Mouse (Mus musculus) MEL-GATA-1-ER (cell line): ENCODE results near the gene Gm49333.

Experiments
- DNase-seq: peaks from one replicate; pipeline ENCODE4 v3.0.0-alpha.2; 2012; ENCODE audit warnings: low read depth; ENCODE audit errors: extremely low read depth

The Gm49333 gene

DNA sequence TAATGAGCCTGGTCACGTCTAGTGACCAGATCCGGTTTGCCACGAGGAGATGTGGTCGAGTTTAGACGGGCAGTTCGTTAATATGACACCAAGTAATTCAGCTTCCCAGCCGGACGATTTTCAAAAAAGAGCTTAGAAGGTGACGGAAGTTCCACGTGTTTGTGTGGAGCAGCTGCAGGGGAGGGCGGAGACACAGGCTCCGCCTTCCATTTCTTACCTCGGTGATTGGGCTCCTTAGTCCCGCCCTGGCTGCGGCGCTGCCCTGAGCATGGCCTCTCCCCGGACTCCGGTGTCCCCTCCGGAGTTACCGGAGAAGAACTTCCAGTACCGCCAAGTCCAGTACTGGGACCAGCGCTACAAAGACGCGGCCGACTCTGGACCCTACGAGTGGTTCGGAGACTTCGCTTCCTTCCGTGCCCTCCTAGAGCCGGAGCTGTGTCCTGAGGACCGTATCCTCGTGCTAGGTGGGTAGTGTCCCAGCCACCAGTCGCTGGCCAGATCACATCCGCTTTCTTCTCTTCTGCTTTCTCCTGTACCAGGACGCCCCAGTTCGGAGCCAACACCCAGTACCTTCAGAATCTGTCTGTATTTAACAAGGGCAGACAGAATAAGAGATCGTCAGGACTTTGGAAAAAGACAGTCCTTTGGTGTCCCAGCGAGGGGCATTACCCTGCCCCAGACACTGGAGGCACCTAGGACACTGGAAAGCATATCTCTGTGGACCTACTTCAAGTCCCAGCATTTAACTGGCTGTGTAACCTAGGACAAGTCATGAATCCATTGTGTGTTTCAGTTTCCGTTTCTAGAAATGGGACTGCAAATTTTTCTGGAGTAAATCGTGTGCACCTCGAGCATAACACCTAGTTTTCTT lies at the start of gene Gm49333, which contains the start of the genes Eef1akmt4 and Alg3:
Gene Gm49333, plus strand, starts transcription at position 254 of the 871 bp plus-strand sequence.
Gene Eef1akmt4, plus strand, starts transcription at position 237 of the 871 bp plus-strand sequence.
Gene Alg3, minus strand, starts transcription at position 379 of the 871 bp plus-strand sequence.
- DNase-seq = peak; percentile 98

DNA sequence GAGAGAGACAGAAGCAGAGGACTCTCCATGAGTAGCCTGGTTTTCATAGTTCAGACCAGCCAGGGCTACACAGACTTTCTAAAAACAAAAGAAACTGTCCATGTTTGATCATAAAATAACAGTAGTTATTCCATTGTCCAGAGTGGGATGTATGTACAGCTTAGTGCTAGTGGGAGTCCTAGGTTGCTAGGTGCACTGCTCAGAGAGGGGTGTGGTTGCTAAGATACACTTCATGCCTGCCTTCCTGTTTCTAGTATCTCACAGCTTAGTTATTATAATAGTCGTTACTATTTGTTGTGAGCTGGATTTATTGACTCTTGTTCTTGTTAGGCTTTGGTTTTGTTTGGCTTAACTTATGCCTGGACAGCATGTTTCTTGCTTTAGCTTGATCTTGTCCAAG lies 46.3 kb upstream of the Gm49333 start:
- DNase-seq = peak; percentile 18

DNA sequence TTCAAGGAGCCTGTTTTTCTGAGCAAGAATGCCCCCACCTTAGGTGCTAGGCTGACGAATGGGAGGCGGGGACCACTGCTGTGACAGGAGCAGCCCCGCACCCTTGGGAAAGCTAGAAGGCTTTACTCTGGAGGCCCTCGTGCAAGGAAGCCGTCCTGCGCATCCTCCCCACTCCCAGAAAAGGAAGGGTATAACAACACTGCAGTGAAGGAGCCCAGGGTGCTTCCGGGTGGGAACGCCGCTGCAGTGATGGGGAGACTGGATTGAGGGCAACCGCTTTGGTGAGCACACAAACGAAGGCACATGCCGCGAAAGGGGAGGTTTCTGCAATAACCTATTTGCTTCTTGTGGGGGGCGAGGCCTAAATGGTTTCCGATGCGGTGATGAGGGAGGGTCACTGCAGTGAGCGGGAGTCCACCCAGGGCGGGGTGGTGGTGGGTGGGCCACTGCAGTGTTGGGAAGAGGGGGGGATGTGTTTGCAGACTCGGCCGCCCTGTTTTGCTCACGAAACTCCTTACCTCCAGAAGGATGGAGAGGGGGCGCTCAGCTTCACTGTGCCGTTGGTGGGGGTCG lies 22.0 kb upstream of the Gm49333 start, which contains the start of gene Vwa5b2:
Gene Vwa5b2, plus strand, starts transcription at position 106 of the 573 bp plus-strand sequence.
- no peak for DNase-seq

DNA sequence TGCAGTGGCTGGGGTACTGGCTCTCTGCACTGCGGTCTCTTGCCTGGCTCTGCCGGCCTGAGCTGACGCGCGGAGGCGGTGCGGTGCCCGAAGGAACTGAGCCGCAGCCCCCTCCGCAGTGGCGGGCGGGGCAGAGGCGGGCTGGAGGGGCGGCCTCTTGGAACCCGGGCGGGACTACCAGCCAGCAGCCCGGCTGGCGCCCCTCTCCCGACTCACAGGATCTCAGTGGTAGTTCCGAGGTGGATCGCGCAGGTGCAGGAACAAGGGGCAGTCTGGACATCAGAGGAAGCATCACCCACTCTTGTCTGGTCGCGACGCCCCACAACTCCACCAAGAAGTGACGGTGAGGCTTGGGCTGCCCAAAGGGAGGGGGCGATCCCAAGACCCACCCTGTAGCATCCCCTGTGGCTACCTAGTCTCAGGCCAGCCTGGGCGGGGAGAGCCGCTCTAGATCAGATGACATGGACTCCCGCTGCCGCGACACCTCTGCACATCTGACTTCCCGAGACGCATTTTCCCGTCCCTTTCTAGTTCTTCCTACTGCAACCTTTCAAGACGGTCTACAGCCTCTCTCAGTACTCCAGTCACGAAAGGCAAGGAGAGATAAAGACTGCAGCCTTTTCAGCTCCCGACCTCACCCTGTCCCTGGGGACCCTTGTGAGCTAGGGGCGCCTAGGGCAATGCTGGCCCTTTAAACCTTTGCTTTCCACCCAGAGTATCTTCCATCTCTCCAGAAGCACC lies 21.3 kb upstream of the Gm49333 start:
- DNase-seq = no peak

DNA sequence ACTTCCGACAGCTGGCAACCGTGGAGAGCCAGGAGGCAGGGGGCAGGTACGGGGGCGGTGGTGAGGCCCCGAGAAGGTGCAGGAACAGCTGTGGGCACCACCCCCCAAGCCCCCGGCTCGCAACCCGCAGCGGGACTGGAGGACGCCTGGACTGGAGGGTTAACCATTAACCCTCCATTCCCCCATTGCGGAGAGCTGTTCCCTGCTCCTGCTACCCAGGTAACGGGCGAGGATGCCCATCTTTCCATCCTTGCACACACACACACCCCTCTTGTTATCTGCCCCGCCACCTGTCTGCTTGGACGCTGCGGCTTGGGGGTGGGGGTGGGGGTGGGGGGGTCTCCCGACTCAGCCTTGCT lies 20.8 kb upstream of the Gm49333 start:
- DNase-seq = no peak

DNA sequence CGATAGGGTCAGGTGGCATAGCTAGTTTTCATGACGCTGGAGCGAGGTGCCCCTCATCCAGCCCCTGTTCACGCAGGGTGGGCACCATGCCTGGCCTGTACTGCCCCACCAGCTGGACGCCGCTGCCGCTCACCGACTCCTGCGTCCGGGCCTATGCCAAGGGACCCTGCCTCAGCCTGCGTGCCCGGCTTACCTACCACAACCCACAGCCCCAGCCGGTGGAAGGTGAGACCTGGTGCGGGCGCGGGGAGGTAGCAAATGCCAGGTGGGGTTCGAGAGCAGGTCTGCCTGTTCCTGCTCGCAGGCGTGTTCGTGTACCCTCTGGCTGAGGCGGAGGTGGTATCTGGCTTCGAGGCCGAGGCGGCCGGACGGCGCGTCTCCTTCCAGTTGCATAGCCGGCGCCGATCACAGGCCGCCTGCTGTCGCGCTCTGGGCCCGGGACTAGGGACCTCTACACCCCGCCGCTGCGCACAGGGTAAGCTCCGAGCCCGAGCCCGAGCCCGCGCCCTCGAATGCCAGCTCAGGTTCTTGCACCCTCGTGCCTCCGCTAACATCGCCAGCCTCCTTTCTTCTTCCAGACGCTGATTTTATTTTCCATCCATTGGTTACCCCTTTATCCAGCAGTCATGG lies 20.2 kb upstream of the Gm49333 start:
- DNase-seq = no peak

DNA sequence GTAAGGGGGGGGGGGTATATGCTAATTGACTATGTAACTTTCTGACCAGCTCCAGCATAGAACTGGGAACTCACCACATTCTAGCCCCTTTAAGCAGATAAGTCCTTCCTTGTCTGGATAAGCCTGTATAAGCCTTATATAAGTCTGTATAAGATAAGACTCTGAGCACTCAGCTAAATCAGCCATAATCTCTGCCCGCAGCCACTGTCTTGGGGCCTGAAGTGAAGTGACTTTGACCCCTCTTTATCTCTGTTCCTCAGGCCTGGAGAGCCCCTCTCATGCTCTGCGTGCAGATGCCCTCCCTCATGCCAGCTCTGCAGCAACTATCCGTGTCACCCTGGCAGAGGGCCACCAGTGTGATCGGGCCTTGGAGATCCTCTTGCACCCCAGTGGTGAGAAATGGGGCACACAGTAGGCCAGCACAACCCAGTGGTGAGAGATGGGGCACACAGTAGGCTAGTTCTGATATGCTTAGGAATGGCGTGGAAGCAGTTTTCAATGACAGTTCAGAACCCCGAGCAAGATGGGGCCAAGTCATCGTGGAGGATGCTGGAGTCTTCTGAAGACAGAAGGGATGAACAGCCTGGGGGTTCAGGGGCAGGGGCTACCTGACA lies 16.2 kb upstream of the Gm49333 start:
- peak; percentile 60 for DNase-seq

DNA sequence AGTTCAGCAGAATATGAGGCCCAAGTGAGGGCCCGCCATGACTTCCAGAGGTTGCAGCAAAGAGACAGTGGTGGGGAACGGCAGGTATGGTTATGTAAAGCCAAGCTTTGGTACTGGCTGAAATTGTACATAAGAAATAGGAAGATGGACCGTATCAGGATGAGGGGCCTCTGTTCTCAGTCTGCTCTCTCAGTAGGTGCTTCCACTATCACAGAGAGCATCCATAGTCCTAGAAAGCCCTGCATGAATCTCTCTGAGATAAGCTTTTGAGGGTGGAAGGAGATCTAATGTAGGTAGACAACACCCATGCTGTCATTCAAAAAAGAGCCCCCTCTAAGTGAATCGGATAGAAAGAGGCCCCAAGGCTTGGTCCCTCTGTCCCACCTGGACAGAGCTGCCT lies 15.7 kb upstream of the Gm49333 start:
- DNase-seq = no peak

DNA sequence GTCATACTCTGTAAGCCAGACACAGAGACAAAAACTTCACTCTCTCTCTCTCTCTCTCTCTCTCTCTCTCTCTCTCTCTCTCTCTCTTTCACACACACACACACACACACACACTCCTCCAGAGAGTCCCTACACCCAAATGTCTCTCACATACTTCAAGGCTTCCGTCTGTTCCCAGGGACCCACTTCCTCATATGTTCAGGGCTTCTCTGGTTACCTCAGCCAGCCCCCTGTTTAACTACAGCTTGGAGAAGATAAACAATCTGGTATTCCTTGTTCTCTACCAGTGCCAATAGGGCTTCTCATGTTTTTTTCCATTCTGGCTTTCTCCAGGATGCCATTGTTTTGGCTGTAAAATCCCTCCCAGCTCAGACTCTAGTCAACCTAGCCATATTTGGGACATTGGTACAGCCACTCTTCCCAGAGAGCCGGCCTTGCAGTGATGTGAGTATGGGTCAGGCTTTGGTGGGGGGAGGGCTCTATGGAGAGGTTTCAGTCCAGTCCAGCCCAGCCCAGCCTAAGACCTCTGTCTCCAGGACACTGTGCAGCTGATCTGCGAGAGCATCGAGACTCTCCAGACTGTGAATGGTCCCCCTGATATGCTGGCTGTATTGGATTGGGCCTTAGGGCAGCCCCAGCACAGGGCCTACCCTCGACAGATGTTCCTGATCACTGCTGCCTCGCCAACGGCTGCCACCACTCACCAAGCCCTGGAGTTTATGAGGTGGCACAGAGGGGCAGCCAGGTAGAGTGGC lies 14.5 kb upstream of the Gm49333 start:
- DNase-seq = no peak

DNA sequence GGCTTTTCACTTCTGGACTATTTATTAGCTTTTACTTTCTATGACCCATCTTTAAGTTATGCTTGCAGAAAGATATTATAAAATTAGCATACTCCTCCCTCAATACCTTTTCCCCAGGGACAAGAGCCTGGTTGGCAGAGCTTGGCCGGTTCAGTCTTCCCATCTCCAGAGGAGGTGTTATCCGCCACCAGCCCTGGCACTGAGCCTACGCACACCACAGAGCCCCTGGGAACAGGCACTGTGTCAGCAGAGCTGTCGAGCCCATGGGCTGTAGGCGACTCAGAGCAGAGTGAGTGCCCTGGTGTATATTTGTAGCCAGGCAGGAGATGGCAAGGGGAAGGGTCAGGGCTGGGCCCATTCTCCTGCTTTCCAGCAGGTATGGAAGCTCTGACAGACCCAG lies 10.9 kb upstream of the Gm49333 start:
- DNase-seq = no peak

DNA sequence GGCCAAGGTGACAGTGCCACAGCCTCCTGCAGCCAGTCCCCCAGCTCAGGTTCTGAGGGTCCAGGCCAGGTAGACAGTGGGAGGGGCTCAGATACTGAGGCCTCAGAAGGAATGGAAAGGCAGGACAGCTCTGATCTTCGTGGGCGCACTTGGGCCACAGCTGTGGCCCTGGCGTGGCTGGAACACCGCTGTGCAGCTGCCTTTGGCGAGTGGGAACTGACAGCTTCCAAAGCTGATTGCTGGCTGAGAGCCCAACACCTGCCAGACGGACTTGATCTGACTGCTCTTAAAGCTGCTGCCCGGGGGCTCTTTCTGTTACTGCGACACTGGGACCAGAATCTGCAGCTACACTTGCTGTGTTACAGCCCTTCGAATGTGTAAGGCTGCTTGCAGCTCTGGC lies 6.7 kb upstream of the Gm49333 start:
- DNase-seq = no peak

DNA sequence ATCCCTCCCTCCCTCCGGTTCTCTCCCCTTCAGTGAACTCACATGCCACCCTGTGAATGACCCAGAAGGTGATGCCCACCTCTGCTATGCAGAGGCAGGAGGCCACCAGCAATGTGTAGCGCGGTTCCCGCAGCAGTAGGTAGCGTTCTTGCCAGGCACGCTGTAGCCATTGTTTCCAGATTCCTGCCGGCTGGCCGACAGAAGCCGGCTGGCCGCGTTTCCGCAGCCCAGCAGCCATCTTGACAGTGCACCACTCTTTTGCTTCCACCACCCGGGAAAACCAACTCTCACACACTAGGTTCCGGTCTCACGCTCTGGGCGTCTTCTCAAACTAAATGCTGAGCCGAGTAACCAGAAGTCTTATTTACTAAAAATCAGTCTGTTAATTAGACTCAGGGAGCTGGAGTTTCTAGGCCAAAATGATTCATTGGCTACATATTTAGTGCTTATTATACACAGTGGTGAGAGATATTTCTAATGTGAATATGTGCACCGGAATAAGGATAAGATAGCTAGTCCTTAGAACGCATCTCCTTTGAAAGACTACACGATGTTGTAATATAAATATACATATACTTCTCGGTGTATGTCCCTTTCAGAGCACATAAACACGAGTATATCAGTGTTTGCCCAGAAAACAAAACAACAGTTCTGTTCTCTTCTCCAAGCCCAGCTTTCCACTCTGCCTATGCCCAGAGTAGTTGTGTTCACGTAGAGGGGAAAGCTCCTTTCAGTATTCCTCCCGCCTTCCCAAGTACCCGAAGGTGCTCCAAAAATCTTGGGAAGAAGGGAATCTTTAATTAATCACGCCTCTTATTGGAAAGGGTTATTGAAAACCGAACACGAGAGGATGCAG lies 681 bp upstream of the Gm49333 start:
- DNase-seq = peak; percentile 84

DNA sequence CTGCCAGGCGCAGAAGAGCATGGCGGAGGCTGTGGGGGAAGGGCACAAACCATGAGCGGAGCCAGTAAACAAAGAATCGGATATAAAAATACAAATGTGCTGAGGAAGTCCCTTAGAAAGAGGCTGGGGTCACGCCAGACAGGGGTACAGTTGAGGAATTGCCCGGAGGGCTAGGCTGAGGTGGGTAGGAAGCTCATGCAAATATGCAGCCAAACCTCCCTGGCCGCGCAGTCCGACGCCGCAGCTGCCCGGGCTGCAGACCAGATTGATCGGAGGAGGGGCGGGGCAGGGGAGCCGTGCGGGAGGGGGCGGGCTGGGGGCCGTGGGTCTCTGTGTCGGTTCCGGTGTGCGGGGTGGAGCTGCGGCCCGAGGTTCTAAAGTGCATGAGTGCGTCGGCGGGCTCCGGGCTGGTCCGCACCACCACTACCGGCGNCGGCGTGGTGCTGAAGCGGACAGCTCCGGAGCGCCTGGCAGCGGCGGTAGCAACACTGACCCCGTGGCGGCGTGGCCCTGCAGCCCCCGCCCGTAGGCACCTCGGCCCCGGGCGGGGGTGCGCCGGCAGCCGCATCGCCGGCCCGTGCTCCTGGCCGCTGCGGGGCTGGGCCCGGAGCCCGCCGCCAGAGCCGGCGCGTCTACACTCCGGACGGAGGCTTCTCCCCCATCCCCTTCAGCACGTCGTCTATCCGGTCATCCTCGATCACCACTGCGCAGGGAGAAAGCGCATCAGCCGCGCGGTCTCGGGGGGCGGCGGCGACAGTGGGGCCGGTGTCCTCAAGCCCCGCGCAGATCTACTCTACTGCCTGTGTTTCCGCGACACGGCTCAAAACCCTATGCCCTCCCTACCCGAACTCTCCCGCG lies 8.4 kb downstream of the Gm49333 start:
- DNase-seq = no peak

DNA sequence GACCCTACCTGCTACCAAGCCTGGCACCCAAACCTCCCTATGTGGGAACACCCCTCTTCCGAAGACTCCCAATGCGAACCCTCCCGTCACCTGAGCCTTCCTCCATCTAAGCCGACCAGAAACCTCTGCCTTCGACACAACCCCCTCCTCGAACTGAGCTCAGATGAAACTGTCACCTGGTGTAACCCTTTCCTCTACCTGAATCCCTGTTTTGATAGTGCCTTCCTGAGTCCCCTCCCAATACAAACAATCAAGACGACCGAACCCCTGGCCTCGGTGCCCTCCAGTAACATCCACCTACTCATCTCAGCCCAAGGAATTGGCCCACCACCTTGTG lies 9.0 kb downstream of the Gm49333 start:
- no peak for DNase-seq

DNA sequence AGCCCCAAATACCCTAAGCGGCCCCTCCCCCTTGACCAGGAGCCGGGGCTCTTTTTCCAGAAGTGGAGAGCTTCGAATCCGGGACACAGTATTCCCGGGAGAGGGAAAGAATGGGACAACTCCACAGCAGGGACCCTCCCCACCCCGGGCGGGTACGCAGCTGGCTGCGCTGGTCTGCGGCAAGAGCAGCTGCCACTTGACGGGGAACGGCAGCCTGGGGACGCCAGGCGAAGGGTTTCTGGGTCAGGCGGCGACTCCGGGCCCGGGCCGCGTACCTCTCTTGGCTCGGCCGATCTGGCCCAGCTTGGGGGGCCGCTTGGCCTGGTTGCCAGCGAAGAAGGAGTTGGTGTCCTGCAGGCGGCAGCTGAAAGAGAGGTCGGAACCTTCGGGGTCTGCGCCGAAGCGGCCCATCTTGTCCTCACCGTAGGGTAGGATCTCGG lies 9.4 kb downstream of the Gm49333 start:
- DNase-seq = no peak

DNA sequence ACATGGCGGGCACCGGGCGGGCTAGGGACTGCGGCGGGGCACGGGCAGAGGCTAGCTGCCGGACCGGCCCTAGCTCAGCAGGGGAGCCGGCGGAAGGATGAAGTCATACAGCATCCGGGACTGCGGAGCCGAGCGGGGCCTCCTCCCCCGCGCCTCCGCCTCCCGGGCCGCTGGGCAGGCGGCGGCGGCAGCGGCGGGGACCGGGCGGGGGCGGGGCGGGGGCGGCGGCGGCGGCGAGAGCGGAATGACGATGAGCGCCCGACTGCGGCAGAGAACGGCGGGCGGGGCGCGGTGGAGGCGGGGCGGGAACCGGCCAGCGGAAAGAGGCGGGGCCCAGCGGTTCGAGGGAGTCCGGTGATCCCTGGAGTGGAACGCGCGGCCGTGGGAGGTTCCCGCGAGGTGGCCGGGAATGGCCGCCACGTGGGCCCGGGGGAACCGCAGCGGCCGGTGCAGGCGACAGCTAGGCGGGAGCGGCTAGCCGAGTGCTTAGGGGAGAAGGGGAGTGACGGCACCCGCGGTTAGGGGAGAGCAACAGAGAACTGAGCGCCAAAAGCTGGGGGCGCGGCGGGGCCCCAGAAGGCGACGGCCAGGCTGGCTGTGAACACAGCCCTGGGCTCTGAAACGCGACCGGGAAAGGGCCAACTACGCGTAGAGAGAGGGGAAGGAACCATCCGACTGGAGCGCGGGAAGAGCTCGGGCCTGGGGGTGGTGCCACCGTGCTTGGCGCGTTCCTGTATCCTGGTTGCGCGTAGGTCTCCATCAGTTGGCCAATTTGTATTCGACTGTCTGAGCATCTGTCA lies 10.0 kb downstream of the Gm49333 start, which contains the start of gene Camk2n2:
Gene Camk2n2, minus strand, starts transcription at position 97 of the 800 bp plus-strand sequence.
- DNase-seq = no peak

DNA sequence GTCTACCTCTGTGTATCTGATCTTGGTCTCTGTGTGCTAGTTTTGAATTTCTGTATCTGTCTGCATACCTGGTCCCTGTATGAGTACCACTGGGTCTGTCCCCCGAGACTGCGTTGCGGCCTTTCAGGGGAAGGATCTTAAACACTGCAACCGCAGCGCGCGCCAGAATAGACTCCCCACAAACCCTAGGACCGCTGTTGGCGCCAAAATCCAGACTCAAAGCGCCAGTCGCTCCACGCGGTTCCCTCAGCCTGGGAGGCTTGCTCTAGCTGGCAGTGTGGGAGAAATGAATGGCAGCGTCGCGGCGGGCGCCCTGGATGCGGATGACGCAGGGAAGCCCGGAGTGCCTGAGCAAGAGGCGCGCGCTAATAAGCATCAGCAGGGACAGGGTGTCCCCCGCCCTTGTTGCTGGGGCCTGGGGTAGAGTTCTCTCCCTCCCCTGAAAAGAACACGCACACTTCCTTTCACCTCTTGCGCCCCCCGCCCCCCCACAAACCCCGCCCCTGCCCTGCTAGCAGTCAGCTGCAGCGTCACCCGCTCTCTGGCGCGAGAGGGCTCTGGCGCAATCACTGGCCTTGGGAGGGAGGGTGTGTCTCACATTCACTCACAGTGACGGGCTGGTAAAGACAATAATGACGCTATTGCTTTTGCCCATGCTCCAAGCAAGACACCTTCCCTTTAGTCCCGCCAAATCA lies 10.7 kb downstream of the Gm49333 start:
- peak; percentile 66 for DNase-seq
